Mouse (Mus musculus) brain, embryonic 14.5 days (tissue): Measurements from ENCODE around the gene H2al1a. TPM values are rescaled to one million over a fixed set of nuclear protein-coding genes. Genes with fewer than 3 reads are reported as not detected.
A peak's percentile ranks its signal among the peaks of the same experiment; 100 is the strongest.
"Not testable (repeated sequence)": the region's sequence is repeated elsewhere in the genome, so short reads cannot be mapped to it uniquely, and the experiment has no call there.

Experiments
- DNase-seq: peaks from one replicate; pipeline ENCODE4 v3.0.0-alpha.2; 2011; ENCODE audit warnings: low read depth
- CTCF ChIP-seq: fragments of 200-500 bp; IDR thresholded peaks from 2 replicates; pipeline ENCODE4 v1.5.1; 2012; ENCODE audit warnings: inconsistent platforms, mild to moderate bottlenecking, moderate library complexity, borderline replicate concordance; ENCODE audit not compliant: insufficient read depth, insufficient read length; ENCODE audit errors: extremely low read depth
- POLR2A ChIP-seq: fragments of 200-500 bp; IDR thresholded peaks from 2 replicates; pipeline ENCODE4 v1.6.1; 2012; ENCODE audit warnings: mild to moderate bottlenecking, inconsistent platforms, borderline replicate concordance; ENCODE audit not compliant: poor library complexity, insufficient read depth, insufficient read length, severe bottlenecking; ENCODE audit errors: extremely low read depth
- polyA plus RNA-seq: library from polyadenylated mRNA; depleted of rRNA; stranded (reverse); fragments of >200 nt; gene quantifications from 2 replicates; pipeline ENCODE4 v1.2.3, GENCODE M21; 2012; rRNA removed

The H2al1a gene
- polyA plus RNA-seq: not detected in 2 replicates

- not testable (repeated sequence) for DNase-seq
Measured at GRCm38 (mm10) chrX:11298957-11299356, at the start of gene H2al1a. TSS of gene H2al1a (plus strand) at chrX:11299257.

GRCm38 (mm10) chrX:11250155-11250554 lies 48.9 kb upstream of the H2al1a start:
- no peak for TF ChIP-seq POLR2A
- TF ChIP-seq CTCF: no peak
- peak; percentile 70 for DNase-seq

- no peak for TF ChIP-seq CTCF
- TF ChIP-seq POLR2A: no peak
- DNase-seq: no peak
Measured at GRCm38 (mm10) chrX:11254062-11254461, 45.0 kb upstream of the H2al1a start.

GRCm38 (mm10) chrX:11254521-11255207 lies 44.4 kb upstream of the H2al1a start:
- TF ChIP-seq POLR2A: no peak
- TF ChIP-seq CTCF: no peak
- DNase-seq: no peak

- no peak for DNase-seq
- no peak for TF ChIP-seq CTCF
- no peak for TF ChIP-seq POLR2A
Measured at GRCm38 (mm10) chrX:11255564-11256360, 43.3 kb upstream of the H2al1a start.

GRCm38 (mm10) chrX:11264918-11265317 lies 34.1 kb upstream of the H2al1a start:
- TF ChIP-seq POLR2A: no peak
- no peak for TF ChIP-seq CTCF
- DNase-seq: no peak

- DNase-seq: no peak
- TF ChIP-seq CTCF (no peak), POLR2A (no peak)
Measured at GRCm38 (mm10) chrX:11267791-11268190, 31.3 kb upstream of the H2al1a start.

- TF ChIP-seq POLR2A: no peak
- no peak for TF ChIP-seq CTCF
- DNase-seq: peak; percentile 68
Measured at GRCm38 (mm10) chrX:11269074-11269473, 30.0 kb upstream of the H2al1a start.

GRCm38 (mm10) chrX:11273190-11273589 lies 25.9 kb upstream of the H2al1a start:
- TF ChIP-seq CTCF (no peak), POLR2A (no peak)
- DNase-seq: no peak

GRCm38 (mm10) chrX:11277083-11277482 lies 22.0 kb upstream of the H2al1a start:
- TF ChIP-seq CTCF (no peak), POLR2A (no peak)
- DNase-seq: no peak

GRCm38 (mm10) chrX:11280741-11281140 lies 18.3 kb upstream of the H2al1a start:
- TF ChIP-seq POLR2A (no peak), CTCF (no peak)
- no peak for DNase-seq

- TF ChIP-seq POLR2A (no peak), CTCF (no peak)
- peak; percentile 22 for DNase-seq
Measured at GRCm38 (mm10) chrX:11288306-11288882, 10.7 kb upstream of the H2al1a start.

GRCm38 (mm10) chrX:11289244-11289643 lies 9.8 kb upstream of the H2al1a start:
- DNase-seq: peak; percentile 3
- no peak for TF ChIP-seq POLR2A
- no peak for TF ChIP-seq CTCF

GRCm38 (mm10) chrX:11302132-11302531 lies 3.1 kb downstream of the H2al1a start, which contains the start of gene H2al1b:
TSS of gene H2al1b (plus strand) at chrX:11302432.
- DNase-seq: not testable (repeated sequence)

GRCm38 (mm10) chrX:11305355-11305754 lies 6.3 kb downstream of the H2al1a start, which contains the start of gene H2al1c:
TSS of gene H2al1c (plus strand) at chrX:11305655.
- not testable (repeated sequence) for DNase-seq

GRCm38 (mm10) chrX:11308524-11308923 lies 9.5 kb downstream of the H2al1a start, which contains the start of gene H2al1d:
TSS of gene H2al1d (plus strand) at chrX:11308824.
- DNase-seq: not testable (repeated sequence)

GRCm38 (mm10) chrX:11311634-11312033 lies 12.6 kb downstream of the H2al1a start, which contains the start of gene H2al1e:
TSS of gene H2al1e (plus strand) at chrX:11311934.
- DNase-seq: not testable (repeated sequence)

GRCm38 (mm10) chrX:11314858-11315257 lies 15.8 kb downstream of the H2al1a start, which contains the start of gene H2al1f:
TSS of gene H2al1f (plus strand) at chrX:11315158.
- not testable (repeated sequence) for DNase-seq
